Mouse (Mus musculus): ENCODE measurements around the gene Nprl2. TPM values are rescaled to one million over a fixed set of nuclear protein-coding genes. Genes with fewer than 3 reads are reported as not detected.

Nprl2 gene
- polyA plus RNA-seq, 2 experiments, result 37.6 to 52.7 TPM

DNA sequence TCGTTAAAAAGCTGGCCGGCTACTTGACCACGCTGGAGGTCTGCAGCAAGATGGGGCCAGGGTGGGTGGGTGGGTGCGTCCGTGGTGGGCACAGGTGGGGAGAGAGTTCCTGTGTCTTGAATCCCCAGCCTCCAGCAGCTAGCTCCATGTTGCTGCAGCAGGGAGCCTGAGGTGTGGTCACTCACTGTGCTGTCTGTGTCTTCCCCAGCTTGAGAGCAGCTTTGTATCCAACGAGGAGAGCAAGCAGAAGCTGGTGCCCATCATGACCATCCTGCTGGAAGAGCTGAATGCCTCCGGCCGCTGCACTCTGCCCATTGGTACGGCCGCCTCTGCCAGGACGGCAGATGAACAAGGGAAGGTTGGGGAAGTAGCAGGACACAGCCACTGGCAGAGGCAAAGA lies 1.3 kb downstream of the Nprl2 start:
- DNase-seq (ENCODE audit: low spot score) (no peak), ATAC-seq (ENCODE audit: low FRiP score, low read depth) (no peak)
- H3K4me2 ChIP-seq (replicated peaks; ENCODE audit: low read depth, low read length, severe bottlenecking), result peak overlapping the region; percentile 93; the same call in 1 of the 2 replicates
- H3K9ac ChIP-seq (ENCODE audit: low read depth, low read length, severe bottlenecking), result no peak overlapping the region
- 88% methylated on average over 11 of the region's 11 CpGs for WGBS
- H3K4me1 ChIP-seq (ENCODE audit: control insufficient read depth, insufficient read depth, low read length), result peaks cover 28% of the 10 kb centered on the region
- no peak overlapping the region for H3K4me3 ChIP-seq (replicated peaks; ENCODE audit: low read length)
- TF ChIP-seq POLR2A (IDR thresholded peaks at IDR 0.05; ENCODE audit: borderline replicate concordance, extremely low read depth, insufficient read depth, insufficient read length), result no peak
- H3K36me3 ChIP-seq (ENCODE audit: control insufficient read depth, insufficient read depth, low read length), result peaks cover 34% of the 10 kb centered on the region
- H3K27ac ChIP-seq (replicated peaks; ENCODE audit: low read depth, low read length), result no peak overlapping the region
- H3K9me3 ChIP-seq (ENCODE audit: control insufficient read depth, low read length), result no peaks in the 10 kb centered on the region
- H3K27me3 ChIP-seq (ENCODE audit: control insufficient read depth, insufficient read depth, low read length), result no peaks in the 10 kb centered on the region

DNA sequence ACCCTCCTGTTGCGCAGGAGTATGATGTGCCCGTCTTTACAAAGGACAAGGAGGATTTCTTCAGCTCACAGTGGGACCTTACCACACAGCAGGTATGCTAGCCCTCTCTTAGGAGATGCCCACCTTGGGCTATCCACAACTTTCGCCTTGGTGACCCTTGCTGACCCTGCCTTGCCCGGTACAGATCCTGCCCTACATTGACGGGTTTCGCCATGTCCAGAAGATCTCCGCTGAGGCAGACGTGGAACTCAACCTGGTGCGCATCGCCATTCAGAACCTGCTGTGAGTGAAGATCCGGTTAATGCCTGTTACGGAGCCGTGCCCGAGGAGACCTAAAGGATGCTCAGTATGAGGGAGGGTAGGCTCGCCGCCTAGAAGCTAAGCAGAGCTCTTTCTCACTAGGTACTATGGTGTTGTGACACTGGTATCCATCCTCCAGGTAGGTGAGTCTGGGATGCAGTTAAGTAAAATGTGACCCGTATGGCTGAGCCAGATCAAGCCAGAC lies 2.2 kb downstream of the Nprl2 start:
- no peak overlapping the region for H3K4me3 ChIP-seq (replicated peaks; ENCODE audit: low read length)
- H3K4me2 ChIP-seq (replicated peaks; ENCODE audit: low read depth, low read length, severe bottlenecking), result no peak overlapping the region
- 93% methylated on average over 17 of the region's 17 CpGs for WGBS
- H3K27ac ChIP-seq (replicated peaks; ENCODE audit: low read depth, low read length), result no peak overlapping the region
- H3K27me3 ChIP-seq (ENCODE audit: control insufficient read depth, insufficient read depth, low read length), result no peaks in the 10 kb centered on the region
- H3K9ac ChIP-seq (ENCODE audit: low read depth, low read length, severe bottlenecking), result no peak overlapping the region
- H3K4me1 ChIP-seq (ENCODE audit: control insufficient read depth, insufficient read depth, low read length), result peaks cover 28% of the 10 kb centered on the region
- no peak for ATAC-seq (ENCODE audit: low FRiP score, low read depth)
- H3K9me3 ChIP-seq (ENCODE audit: control insufficient read depth, low read length), result no peaks in the 10 kb centered on the region
- TF ChIP-seq POLR2A (IDR thresholded peaks at IDR 0.05; ENCODE audit: borderline replicate concordance, extremely low read depth, insufficient read depth, insufficient read length), result no peak
- DNase-seq (ENCODE audit: low spot score), result no peak
- peaks cover 25% of the 10 kb centered on the region for H3K36me3 ChIP-seq (ENCODE audit: control insufficient read depth, insufficient read depth, low read length)

DNA sequence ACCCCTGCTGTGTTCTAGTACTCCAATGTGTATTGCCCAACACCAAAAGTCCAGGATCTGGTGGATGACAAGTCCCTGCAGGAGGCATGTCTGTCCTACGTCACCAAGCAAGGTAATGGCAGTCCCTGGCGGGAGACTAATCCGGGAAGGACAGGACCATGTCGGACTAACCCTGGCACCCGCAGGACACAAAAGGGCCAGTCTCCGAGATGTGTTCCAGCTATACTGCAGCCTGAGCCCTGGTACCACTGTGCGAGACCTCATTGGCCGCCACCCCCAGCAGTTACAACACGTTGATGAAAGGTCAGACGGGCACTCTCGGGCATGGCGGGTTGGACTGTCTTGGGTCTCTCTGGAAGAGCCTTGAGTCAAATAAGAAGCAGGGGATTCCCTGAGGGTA lies 2.7 kb downstream of the Nprl2 start:
- no peaks in the 10 kb centered on the region for H3K9me3 ChIP-seq (ENCODE audit: control insufficient read depth, low read length)
- DNase-seq (ENCODE audit: low spot score), result no peak
- no peak for ATAC-seq (ENCODE audit: low FRiP score, low read depth)
- H3K4me1 ChIP-seq (ENCODE audit: control insufficient read depth, insufficient read depth, low read length), result peaks cover 28% of the 10 kb centered on the region
- H3K4me3 ChIP-seq (replicated peaks; ENCODE audit: low read length), result no peak overlapping the region
- H3K4me2 ChIP-seq (replicated peaks; ENCODE audit: low read depth, low read length, severe bottlenecking), result no peak overlapping the region
- no peak for TF ChIP-seq POLR2A (IDR thresholded peaks at IDR 0.05; ENCODE audit: borderline replicate concordance, extremely low read depth, insufficient read depth, insufficient read length)
- H3K27ac ChIP-seq (replicated peaks; ENCODE audit: low read depth, low read length), result no peak overlapping the region
- H3K9ac ChIP-seq (ENCODE audit: low read depth, low read length, severe bottlenecking), result no peak overlapping the region
- peaks cover 20% of the 10 kb centered on the region for H3K36me3 ChIP-seq (ENCODE audit: control insufficient read depth, insufficient read depth, low read length)
- no peaks in the 10 kb centered on the region for H3K27me3 ChIP-seq (ENCODE audit: control insufficient read depth, insufficient read depth, low read length)
- 92% methylated on average over 12 of the region's 12 CpGs for WGBS

DNA sequence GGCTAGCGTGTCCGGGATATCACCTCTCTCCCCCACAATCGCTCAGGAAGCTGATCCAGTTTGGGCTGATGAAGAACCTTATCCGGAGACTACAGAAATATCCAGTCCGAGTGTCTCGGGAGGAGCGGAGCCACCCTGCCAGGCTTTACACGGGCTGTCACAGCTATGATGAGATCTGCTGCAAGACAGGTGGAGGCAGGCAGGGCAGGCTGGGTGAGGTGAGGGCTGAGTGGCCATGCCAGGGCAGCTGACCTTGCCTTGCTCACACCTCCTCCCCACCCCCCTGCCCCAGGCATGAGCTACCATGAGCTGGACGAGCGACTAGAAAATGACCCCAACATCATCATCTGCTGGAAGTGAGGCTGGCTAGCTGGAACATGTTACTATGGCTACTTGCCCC lies 3.2 kb downstream of the Nprl2 start:
- TF ChIP-seq POLR2A (IDR thresholded peaks at IDR 0.05; ENCODE audit: borderline replicate concordance, extremely low read depth, insufficient read depth, insufficient read length), result no peak
- H3K9ac ChIP-seq (ENCODE audit: low read depth, low read length, severe bottlenecking), result no peak overlapping the region; the same call in 1 of the 2 replicates
- peaks cover 16% of the 10 kb centered on the region for H3K36me3 ChIP-seq (ENCODE audit: control insufficient read depth, insufficient read depth, low read length)
- H3K4me3 ChIP-seq (replicated peaks; ENCODE audit: low read length), result no peak overlapping the region
- H3K4me1 ChIP-seq (ENCODE audit: control insufficient read depth, insufficient read depth, low read length), result peaks cover 28% of the 10 kb centered on the region
- H3K9me3 ChIP-seq (ENCODE audit: control insufficient read depth, low read length), result no peaks in the 10 kb centered on the region
- no peaks in the 10 kb centered on the region for H3K27me3 ChIP-seq (ENCODE audit: control insufficient read depth, insufficient read depth, low read length)
- ATAC-seq (ENCODE audit: low FRiP score, low read depth) (no peak), DNase-seq (ENCODE audit: low spot score) (no peak)
- no peak overlapping the region for H3K4me2 ChIP-seq (replicated peaks; ENCODE audit: low read depth, low read length, severe bottlenecking)
- no peak overlapping the region for H3K27ac ChIP-seq (replicated peaks; ENCODE audit: low read depth, low read length)
- WGBS, result 80% methylated on average over 10 of the region's 10 CpGs

DNA sequence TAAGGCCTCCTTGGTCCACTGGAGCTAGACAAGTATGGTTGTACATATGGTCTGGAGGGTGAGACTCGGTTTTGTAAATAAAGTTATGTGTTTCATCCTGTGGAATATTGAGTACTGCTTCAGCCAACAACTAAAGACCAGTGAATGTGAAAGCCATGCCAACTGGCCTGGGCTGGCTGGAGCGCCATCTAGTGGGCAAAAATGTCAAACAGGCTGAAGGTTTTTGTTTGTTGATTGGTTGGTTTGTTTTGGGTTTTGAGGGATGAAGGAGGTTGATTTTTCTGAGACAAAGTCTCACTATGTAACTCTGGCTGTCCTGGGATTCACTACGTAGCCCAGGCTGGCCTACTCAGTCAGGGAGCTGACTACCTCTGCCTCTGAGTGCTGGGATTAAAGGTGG lies 3.6 kb downstream of the Nprl2 start:
- ATAC-seq (ENCODE audit: low FRiP score, low read depth) (no peak), DNase-seq (ENCODE audit: low spot score) (peak; percentile 65)
- Histone ChIP-seq H3K36me3 (ENCODE audit: control insufficient read depth, insufficient read depth, low read length) (peaks cover 16% of the 10 kb centered on the region), H3K27me3 (ENCODE audit: control insufficient read depth, insufficient read depth, low read length) (no peaks in the 10 kb centered on the region), H3K4me2 (replicated peaks; ENCODE audit: low read depth, low read length, severe bottlenecking) (no peak overlapping the region), H3K9ac (ENCODE audit: low read depth, low read length, severe bottlenecking) (no peak overlapping the region; the same call in 1 of the 2 replicates), H3K27ac (replicated peaks; ENCODE audit: low read depth, low read length) (no peak overlapping the region), H3K9me3 (ENCODE audit: control insufficient read depth, low read length) (no peaks in the 10 kb centered on the region), H3K4me1 (ENCODE audit: control insufficient read depth, insufficient read depth, low read length) (peaks cover 29% of the 10 kb centered on the region), H3K4me3 (replicated peaks; ENCODE audit: low read length) (no peak overlapping the region)
- 19% methylated on average over 3 of the region's 3 CpGs for WGBS
- no peak for TF ChIP-seq POLR2A (IDR thresholded peaks at IDR 0.05; ENCODE audit: borderline replicate concordance, extremely low read depth, insufficient read depth, insufficient read length)
